Mouse (Mus musculus) CH12.LX (cell line): ENCODE results near the gene Zbtb9. TPM values are rescaled to one million over a fixed set of nuclear protein-coding genes. Genes with fewer than 3 reads are reported as not detected.

Source experiments
- DNase-seq: peaks from one replicate; pipeline ENCODE4 v3.0.0-alpha.2; 2013; ENCODE audit errors: extremely low read depth
- H3K27ac ChIP-seq: 2 replicates; pipeline ENCODE4 v1.5.1; 2012; ENCODE audit warnings: low read depth, mild to moderate bottlenecking, control low read depth, moderate library complexity; ENCODE audit not compliant: insufficient read depth
- H3K27me3 ChIP-seq: replicated peaks from 2 replicates; pipeline ENCODE3; 2012; ENCODE audit warnings: inconsistent platforms
- H3K36me3 ChIP-seq, 2 experiments: replicated peaks in 1 of 2; 2 replicates each; pipeline versions ENCODE3 to v1.6.1; 2012; ENCODE audit warnings: inconsistent platforms in 1 of 2, low read length in 1 of 2, mild to moderate bottlenecking in 1 of 2, mixed read lengths in 1 of 2, moderate library complexity in 1 of 2; ENCODE audit not compliant: control insufficient read depth in 1 of 2, insufficient read depth in 1 of 2
- H3K4me1 ChIP-seq, 2 experiments: 2 replicates each; pipeline ENCODE4 v1.6.1; 2012; ENCODE audit warnings: inconsistent platforms in 1 of 2, moderate library complexity in 1 of 2; ENCODE audit not compliant: insufficient read depth in 2 of 2, control insufficient read depth in 1 of 2
- H3K4me2 ChIP-seq: 2 replicates; pipeline ENCODE4 v1.6.1; 2012; ENCODE audit warnings: low read depth, mild to moderate bottlenecking, control low read depth; ENCODE audit not compliant: poor library complexity, insufficient read depth, severe bottlenecking
- H3K4me3 ChIP-seq, 3 experiments: fragments of 150-350 bp in 1 of 3; sonication (generic) in 1 of 3; replicated peaks in 1 of 3; 2 replicates each; pipeline versions ENCODE3 to v1.5.1; 2011 to 2012; ENCODE audit warnings: low read depth in 2 of 3, low read length in 2 of 3, mild to moderate bottlenecking in 2 of 3, moderate library complexity in 2 of 3, control low read depth in 1 of 3, improper control_type of control experiment in 1 of 3, inconsistent platforms in 1 of 3, mixed read lengths in 1 of 3; ENCODE audit not compliant: poor library complexity in 1 of 3
- H3K79me2 ChIP-seq: replicated peaks from 2 replicates; pipeline ENCODE4 v1.6.1; 2012; ENCODE audit warnings: mild to moderate bottlenecking, moderate library complexity; ENCODE audit not compliant: control insufficient read depth, poor library complexity, insufficient read depth, severe bottlenecking; ENCODE audit errors: extremely low read depth
- H3K9ac ChIP-seq: 2 replicates; pipeline ENCODE4 v1.6.1; 2012; ENCODE audit warnings: low read depth, mild to moderate bottlenecking, control low read depth, moderate library complexity; ENCODE audit not compliant: insufficient read depth
- H3K9me3 ChIP-seq: replicated peaks from 2 replicates; pipeline ENCODE3; 2012; ENCODE audit warnings: low read length, inconsistent platforms, mixed read lengths
- BHLHE40 ChIP-seq: IDR thresholded peaks from 2 replicates; pipeline ENCODE4 v1.6.1; 2011; ENCODE audit warnings: mild to moderate bottlenecking, low read depth, low read length, improper control_type of control experiment
- CHD1 ChIP-seq: IDR thresholded peaks from 2 replicates; pipeline ENCODE4 v1.6.1; 2012; ENCODE audit warnings: low read depth, low read length, improper control_type of control experiment, inconsistent platforms
- CHD2 ChIP-seq: IDR thresholded peaks from 2 replicates; pipeline ENCODE4 v1.6.1; 2011; ENCODE audit warnings: low read length, improper control_type of control experiment
- E2F4 ChIP-seq: IDR thresholded peaks from 2 replicates; pipeline ENCODE4 v1.6.1; 2011; ENCODE audit warnings: low read depth, low read length, improper control_type of control experiment; ENCODE audit not compliant: insufficient replicate concordance
- ELF1 ChIP-seq: IDR thresholded peaks from 2 replicates; pipeline ENCODE4 v1.6.1; 2014; ENCODE audit warnings: low read depth, mild to moderate bottlenecking, inconsistent platforms, low read length, improper control_type of control experiment
- EP300 ChIP-seq: IDR thresholded peaks from 2 replicates; pipeline ENCODE4 v1.6.1; 2011; ENCODE audit warnings: low read length, improper control_type of control experiment
- ETS1 ChIP-seq: conservative IDR thresholded peaks from 2 replicates; pipeline ENCODE4 v1.6.1; 2012; ENCODE audit warnings: low read depth, mild to moderate bottlenecking, inconsistent platforms, low read length, improper control_type of control experiment, moderate library complexity
- GABPA ChIP-seq: IDR thresholded peaks from 2 replicates; pipeline ENCODE4 v1.6.1; 2012; ENCODE audit warnings: low read depth, low read length, improper control_type of control experiment, inconsistent platforms; ENCODE audit not compliant: insufficient replicate concordance
- IRF4 ChIP-seq: IDR thresholded peaks from 2 replicates; pipeline ENCODE4 v1.6.1; 2014; ENCODE audit warnings: low read depth, mild to moderate bottlenecking, inconsistent platforms, low read length, improper control_type of control experiment
- JUND ChIP-seq: conservative IDR thresholded peaks from 2 replicates; pipeline ENCODE4 v1.6.1; 2011; ENCODE audit warnings: low read depth, low read length, improper control_type of control experiment
- KAT2A ChIP-seq: IDR thresholded peaks from 2 replicates; pipeline ENCODE4 v1.6.1; 2012; ENCODE audit warnings: low read length, improper control_type of control experiment, inconsistent platforms; ENCODE audit not compliant: insufficient replicate concordance
- MAFK ChIP-seq: IDR thresholded peaks from 2 replicates; pipeline ENCODE4 v1.6.1; 2011; ENCODE audit warnings: low read length, improper control_type of control experiment; ENCODE audit not compliant: insufficient replicate concordance
- MAX ChIP-seq: IDR thresholded peaks from 2 replicates; pipeline ENCODE4 v1.6.1; 2011; ENCODE audit warnings: low read length, improper control_type of control experiment
- MEF2A ChIP-seq: IDR thresholded peaks from 2 replicates; pipeline ENCODE4 v1.6.1; 2014; ENCODE audit warnings: low read depth, mild to moderate bottlenecking, inconsistent platforms, low read length, improper control_type of control experiment, borderline replicate concordance
- MXI1 ChIP-seq: IDR thresholded peaks from 2 replicates; pipeline ENCODE4 v1.6.1; 2011; ENCODE audit warnings: mild to moderate bottlenecking, low read depth, low read length, improper control_type of control experiment
- NELFE ChIP-seq: IDR thresholded peaks from 2 replicates; pipeline ENCODE4 v1.6.1; 2011; ENCODE audit warnings: low read depth, low read length, improper control_type of control experiment
- PAX5 ChIP-seq: IDR thresholded peaks from 2 replicates; pipeline ENCODE4 v1.6.1; 2012; ENCODE audit warnings: low read length, inconsistent platforms, mixed read lengths
- POLR2A ChIP-seq: IDR thresholded peaks from 2 replicates; pipeline ENCODE4 v1.6.1; 2011; ENCODE audit warnings: low read depth, mild to moderate bottlenecking, improper control_type of control experiment, low read length
- POLR2AphosphoS2 ChIP-seq: IDR thresholded peaks from 2 replicates; pipeline ENCODE4 v1.6.1; 2011; ENCODE audit warnings: low read depth, low read length, improper control_type of control experiment
- RAD21 ChIP-seq: IDR thresholded peaks from 2 replicates; pipeline ENCODE4 v1.6.1; 2011; ENCODE audit warnings: low read depth, mild to moderate bottlenecking, low read length, improper control_type of control experiment, moderate library complexity
- UBTF ChIP-seq: IDR thresholded peaks from 2 replicates; pipeline ENCODE4 v1.6.1; 2012; ENCODE audit warnings: low read depth, mild to moderate bottlenecking, inconsistent platforms, low read length, improper control_type of control experiment, moderate library complexity
- USF2 ChIP-seq: conservative IDR thresholded peaks from 2 replicates; pipeline ENCODE4 v1.6.1; 2011; ENCODE audit warnings: low read depth, low read length, improper control_type of control experiment
- ZC3H11A ChIP-seq: IDR thresholded peaks from 2 replicates; pipeline ENCODE4 v1.6.1; 2012; ENCODE audit warnings: low read depth, mild to moderate bottlenecking, inconsistent platforms, low read length, improper control_type of control experiment
- ZNF384 ChIP-seq: IDR thresholded peaks from 2 replicates; pipeline ENCODE4 v1.6.1; 2012; ENCODE audit warnings: low read depth, low read length, improper control_type of control experiment, inconsistent platforms
- dilution Hi-C: fragments of 300-500 bp; cut with MboI; formaldehyde crosslinking; loops from 2 replicates; pipeline ENCODE4 v1.14.3; 2020; ENCODE audit warnings: low sequenced_read_pairs; ENCODE audit not compliant: extremely low pct_unique_long_range_greater_than_20kb, extremely low pct_ligation_motif_present
- in situ Hi-C: fragments of 300-500 bp; cut with MboI; formaldehyde crosslinking; loops from 3 replicates; pipeline ENCODE4 v1.14.3; 2019; ENCODE audit warnings: low sequenced_read_pairs, low pct_ligation_motif_present, low pct_unique_long_range_greater_than_20kb, mixed read lengths
- polyA plus RNA-seq: library from polyadenylated mRNA; unstranded; fragments of >175 nt; gene quantifications from 2 replicates; pipeline ENCODE4 v1.2.1, GENCODE M21; 2012; ENCODE audit warnings: low read depth; ENCODE audit not compliant: insufficient read length
- total RNA-seq, 2 experiments: library from RNA; depleted of rRNA; stranded (reverse); fragments of 300-350 nt in 1 of 2; fragments of >200 nt in 1 of 2; gene quantifications; 2 replicates each; pipeline ENCODE4 v1.2.3; 2012 to 2014

Zbtb9 gene
- total and polyA plus RNA-seq, 3 experiments: 2.0 to 14.3 (median 8.1) TPM

- Histone ChIP-seq H3K9me3 (no peaks in the 10 kb centered on the region), H3K79me2 (no peaks in the 10 kb centered on the region), H3K36me3 (peaks cover 0 to 2% of the 10 kb centered on the region in 2 experiments), H3K27me3 (peaks cover 74% of the 10 kb centered on the region), H3K27ac (no peak overlapping the region), H3K4me2 (no peak overlapping the region), H3K4me1 (peaks cover 3 to 7% of the 10 kb centered on the region in 2 experiments; a peak in 3 of 4 replicates), H3K4me3 (no peak overlapping the region), H3K9ac (no peak overlapping the region)
- dilution Hi-C loops (no loop called here), in situ Hi-C loops (no loop called here)
- TF ChIP-seq POLR2AphosphoS2 (no peak), IRF4 (no peak), ETS1 (no peak), PAX5 (no peak), RAD21 (no peak), MAX (no peak), EP300 (no peak), BHLHE40 (no peak), MEF2A (no peak), JUND (no peak)
- no peak for DNase-seq
These were observed 22.2 kb upstream of the Zbtb9 start for GRCm38 (mm10) chr17:26950560-26951288.

DNA sequence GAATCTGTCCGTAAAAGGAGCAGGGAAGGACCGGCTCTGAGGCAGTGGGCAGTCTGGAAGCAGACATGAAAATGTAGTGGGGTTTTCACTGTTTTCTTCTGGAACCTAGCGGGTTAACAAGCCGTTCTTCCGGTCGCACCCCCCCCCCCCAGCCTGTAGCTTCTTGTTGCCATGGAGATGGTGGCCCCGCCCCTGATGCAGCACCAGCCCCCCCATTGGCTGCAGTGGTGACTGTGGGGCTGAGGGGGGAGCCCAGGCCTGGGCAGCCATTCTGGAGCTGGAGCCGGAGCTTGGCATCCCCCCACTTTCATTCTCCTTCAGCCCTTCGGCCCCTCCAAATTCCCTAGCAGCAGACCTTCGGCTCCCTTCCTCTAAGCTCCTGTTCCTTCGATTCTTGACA lies 21.6 kb upstream of the Zbtb9 start:
- peaks cover 68% of the 10 kb centered on the region for H3K27me3 ChIP-seq
- no peaks in the 10 kb centered on the region for H3K9me3 ChIP-seq
- no peak overlapping the region for H3K27ac ChIP-seq
- H3K4me2 ChIP-seq: no peak overlapping the region
- DNase-seq: no peak
- H3K9ac ChIP-seq: no peak overlapping the region
- H3K4me1 ChIP-seq: peaks cover 3 to 7% of the 10 kb centered on the region in 2 experiments; a peak in 3 of 4 replicates
- no peak overlapping the region for H3K4me3 ChIP-seq
- no peak for TF ChIP-seq UBTF
- TF ChIP-seq ZNF384: no peak
- no peak for TF ChIP-seq JUND
- TF ChIP-seq MXI1: no peak
- no peak for TF ChIP-seq E2F4
- no peak for TF ChIP-seq CHD2
- TF ChIP-seq GABPA: no peak
- no peak for TF ChIP-seq USF2
- TF ChIP-seq CHD1: no peak
- TF ChIP-seq POLR2AphosphoS2: no peak
- TF ChIP-seq MAX: no peak
- no peak for TF ChIP-seq MAFK
- no peak for TF ChIP-seq ZC3H11A
- no peak for TF ChIP-seq ELF1
- TF ChIP-seq NELFE: no peak
- TF ChIP-seq KAT2A: no peak
- no peak for TF ChIP-seq POLR2A
- TF ChIP-seq, all 38 proteins: peak for 0
- H3K36me3 ChIP-seq: peaks cover 0 to 2% of the 10 kb centered on the region in 2 experiments
- in situ Hi-C loops: no loop called here
- H3K79me2 ChIP-seq: no peaks in the 10 kb centered on the region
- dilution Hi-C loops: no loop called here
